Mouse (Mus musculus) gastrocnemius, adult 8-10 months (tissue): Measurements from ENCODE around the gene Entpd3. TPM values are rescaled to one million over a fixed set of nuclear protein-coding genes. Genes with fewer than 3 reads are reported as not detected.

ENCODE experiments used
- DNase-seq, 2 experiments: peaks; one replicate each; pipeline ENCODE4 v3.0.0; 2022; ENCODE audit warnings: low spot score in 2 of 2
- total RNA-seq, 4 experiments: library from RNA; stranded (reverse); gene quantifications; 2 replicates each; pipeline ENCODE4 v1.2.4; 2022

Gene Entpd3
- total RNA-seq, 4 experiments from 2014 or later = not detected

GRCm38 (mm10) chr9:120579808-120580207 lies 40.2 kb downstream of the Entpd3 start:
- DNase-seq = no peak

DNA sequence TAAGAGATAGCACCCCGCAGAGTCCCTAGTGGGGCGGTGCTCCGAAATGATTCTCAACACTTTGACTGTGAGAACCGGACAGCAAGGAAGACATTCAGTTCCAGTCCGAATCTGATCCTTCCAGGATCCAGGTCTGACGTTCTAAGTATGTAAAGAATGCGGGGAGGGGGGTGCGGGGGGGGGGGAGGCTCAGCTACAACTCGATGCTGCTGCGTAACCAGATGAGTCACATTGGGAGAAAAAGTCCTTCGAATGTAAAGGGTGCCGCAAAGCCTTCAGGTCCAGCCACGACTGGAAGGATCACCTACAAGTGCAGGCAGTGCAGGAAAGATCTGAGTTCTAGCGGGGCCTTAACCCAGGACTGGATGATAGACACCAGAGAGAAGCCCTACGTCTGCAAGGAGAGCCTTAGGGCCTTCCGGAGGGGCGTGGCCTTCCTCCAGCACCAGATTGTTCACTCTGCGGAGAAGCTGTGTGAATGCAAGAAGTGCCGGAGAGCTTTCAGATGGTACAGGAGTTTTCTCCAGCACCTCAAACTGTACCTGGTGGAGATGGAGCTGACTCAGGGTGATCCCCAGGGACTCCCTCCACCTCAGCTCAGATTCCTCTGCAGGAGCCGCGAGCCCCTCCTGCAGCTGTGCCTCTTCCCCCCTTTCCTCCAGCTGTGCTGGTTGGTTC lies 42.5 kb downstream of the Entpd3 start:
- DNase-seq = peak in 1 of 2 experiments; percentile 13

GRCm38 (mm10) chr9:120582619-120583308 lies 43.1 kb downstream of the Entpd3 start:
- DNase-seq = peak; percentile 75 to 79

DNA sequence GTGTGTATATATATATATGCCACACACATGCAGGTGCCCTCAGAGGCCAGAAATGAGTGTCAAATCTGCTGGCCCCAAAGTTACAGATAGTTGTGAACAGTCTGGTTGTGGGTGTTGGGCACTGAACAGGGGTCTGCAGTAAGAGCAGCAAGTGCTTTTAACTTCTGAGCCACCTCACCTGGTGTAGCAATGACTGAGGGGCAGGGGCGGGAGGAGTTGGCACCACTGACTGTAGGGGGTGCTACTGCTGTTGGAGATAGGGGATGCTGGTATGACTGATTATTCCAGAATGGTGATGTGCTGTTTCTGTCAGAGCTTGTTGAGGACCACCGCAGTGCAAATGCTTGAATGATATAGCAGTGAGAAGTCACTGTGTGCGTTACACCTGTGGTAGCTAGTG lies 43.7 kb downstream of the Entpd3 start:
- no peak for DNase-seq

DNA sequence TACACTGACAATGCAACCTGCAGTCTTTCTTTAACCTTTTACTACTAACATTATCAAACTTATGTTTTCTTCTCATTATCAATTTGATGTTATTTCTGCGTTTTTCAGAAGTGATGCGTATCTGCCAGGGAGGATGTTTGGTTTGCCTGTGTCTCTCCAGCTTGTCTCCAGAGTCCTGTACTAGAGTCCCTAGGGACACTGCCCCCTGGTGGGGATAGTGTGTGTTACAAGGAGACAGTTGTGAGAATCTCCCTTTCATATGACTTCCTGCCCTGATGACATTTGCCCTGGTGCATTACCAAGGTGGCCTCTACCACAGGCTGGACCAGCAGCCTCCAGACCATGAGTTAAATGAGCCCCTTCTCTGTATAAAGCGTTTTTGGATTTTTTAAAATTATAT lies 46.9 kb downstream of the Entpd3 start:
- DNase-seq = peak; percentile 50 to 52

DNA sequence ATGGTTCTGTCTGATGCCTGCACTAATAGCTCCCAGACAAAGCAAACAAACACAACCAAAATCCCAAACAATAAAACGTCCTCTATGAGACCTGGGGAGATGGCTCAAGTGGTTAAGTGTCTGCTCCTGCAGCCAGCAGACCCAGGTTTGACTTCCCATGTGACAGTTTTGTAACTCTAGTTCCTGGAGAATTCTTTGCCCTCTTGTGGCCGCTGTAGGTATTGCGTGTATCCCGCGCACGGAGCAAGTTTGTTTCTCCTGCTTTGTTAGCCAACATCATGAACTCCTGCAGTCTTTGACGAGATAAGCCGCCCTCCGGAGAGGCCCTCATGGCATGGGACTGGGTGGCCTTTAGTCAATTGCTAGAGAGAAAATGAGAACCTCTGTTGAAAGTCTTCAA lies 51.9 kb downstream of the Entpd3 start:
- DNase-seq = peak; percentile 39 to 44

- DNase-seq = no peak
Observed at GRCm38 (mm10) chr9:120593383-120594101, 53.9 kb downstream of the Entpd3 start.

DNA sequence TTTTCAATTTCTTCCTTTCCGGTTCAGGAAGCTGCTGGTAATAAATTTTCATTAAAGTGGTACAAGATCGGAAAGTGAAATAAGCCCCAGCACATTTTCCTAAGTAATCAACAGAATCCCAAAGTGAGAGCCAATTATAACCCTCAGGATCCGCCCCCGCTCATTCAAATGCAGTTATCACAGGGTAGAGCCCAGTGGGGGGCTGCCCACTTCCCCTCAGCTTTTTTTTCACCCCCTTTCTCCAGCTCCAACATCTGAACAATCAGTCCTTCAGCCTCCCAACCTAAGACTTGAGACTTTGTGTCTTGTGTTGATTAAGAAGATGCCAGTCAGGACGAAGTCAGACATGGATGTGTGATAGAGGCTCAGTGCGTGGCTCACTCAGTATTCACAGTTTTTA lies 55.2 kb downstream of the Entpd3 start:
- DNase-seq = no peak

GRCm38 (mm10) chr9:120595306-120595705 lies 55.7 kb downstream of the Entpd3 start:
- DNase-seq = no peak

DNA sequence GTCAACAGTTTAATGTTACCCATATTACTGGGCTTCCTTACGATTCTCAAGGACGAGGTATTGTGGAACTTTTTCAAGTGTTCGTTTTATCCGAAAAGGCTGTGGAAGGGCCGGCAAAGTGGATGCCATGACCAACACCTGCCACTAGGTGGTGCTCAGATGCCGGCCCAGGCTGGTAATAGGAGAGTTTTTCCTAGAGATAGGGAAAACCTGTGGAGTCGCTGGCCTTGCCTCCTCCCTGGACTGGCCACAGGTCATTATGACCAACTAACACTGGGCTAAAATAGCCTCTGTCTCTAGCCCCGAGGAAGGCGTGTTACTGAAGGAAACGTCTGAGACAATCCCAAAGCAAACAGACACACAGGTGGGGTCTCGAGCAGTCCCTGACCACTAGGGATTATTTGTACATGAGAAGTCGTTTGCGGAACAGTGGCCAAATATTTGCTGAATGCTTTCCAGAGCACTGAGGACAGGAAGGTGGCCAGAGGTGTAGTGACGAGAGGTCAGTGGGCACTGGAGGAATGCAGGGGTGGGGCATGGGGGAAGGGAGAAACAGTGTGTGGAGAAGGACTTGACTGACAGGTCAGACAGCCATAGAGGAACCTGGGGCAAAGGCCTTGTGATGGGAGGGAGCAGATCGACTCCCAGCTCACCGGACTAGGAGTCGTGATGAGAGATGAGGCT lies 62.0 kb downstream of the Entpd3 start:
- DNase-seq = peak; percentile 40 to 54

DNA sequence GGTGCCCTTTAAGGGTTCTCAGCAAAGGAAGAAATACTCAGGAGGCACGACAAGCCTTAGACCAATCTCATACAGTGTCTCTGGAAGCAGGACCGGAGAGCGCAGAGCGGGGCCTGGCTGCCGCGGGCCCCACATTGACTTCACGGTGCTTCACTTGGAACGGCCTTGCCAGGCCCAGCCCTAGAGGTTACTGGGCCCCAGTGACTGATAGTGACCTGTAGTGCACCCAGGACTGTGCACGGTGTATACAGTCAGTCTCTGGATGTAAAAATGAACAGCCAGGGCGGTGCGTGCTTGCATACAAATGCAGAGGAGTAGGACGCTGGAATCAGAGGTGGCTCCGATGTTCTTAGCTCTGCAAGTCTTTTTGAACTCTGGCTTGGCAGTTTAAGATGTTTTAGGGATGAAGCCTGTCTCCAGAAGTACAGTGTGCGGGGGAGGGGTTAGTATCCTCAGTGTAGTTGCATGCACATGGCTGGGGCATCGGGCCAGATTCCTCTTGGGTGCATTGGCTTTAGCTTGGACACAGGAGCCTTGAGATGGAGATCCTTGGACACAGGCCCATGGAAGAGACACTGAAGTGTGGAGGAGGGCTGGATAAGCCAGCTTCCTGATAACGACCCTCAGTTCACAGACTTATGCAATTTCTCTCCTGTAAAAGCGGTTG lies 62.7 kb downstream of the Entpd3 start:
- peak in 1 of 2 experiments; percentile 12 for DNase-seq

- peak; percentile 78 to 85 for DNase-seq
Observed at GRCm38 (mm10) chr9:120602839-120603511, 63.4 kb downstream of the Entpd3 start.

DNA sequence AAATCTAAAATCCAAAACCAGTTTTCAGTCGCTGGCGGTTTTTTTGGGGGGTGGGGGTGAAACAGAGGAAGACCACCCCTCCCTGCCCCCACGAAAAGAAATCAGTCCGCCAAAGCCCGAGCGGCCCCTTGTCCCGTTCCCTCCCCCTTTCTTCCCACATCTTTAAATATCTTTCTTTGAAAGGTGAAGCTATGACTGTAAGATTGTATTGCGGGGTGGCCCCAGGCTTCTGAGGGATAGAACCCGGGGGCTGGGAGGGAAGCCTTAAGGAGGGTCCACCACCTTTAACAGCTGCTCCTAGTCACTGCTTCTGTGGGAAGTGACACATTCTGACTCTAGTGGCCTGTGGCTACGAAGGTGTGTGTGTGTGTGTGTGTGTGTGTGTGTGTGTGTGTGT lies 63.9 kb downstream of the Entpd3 start:
- no peak for DNase-seq

DNA sequence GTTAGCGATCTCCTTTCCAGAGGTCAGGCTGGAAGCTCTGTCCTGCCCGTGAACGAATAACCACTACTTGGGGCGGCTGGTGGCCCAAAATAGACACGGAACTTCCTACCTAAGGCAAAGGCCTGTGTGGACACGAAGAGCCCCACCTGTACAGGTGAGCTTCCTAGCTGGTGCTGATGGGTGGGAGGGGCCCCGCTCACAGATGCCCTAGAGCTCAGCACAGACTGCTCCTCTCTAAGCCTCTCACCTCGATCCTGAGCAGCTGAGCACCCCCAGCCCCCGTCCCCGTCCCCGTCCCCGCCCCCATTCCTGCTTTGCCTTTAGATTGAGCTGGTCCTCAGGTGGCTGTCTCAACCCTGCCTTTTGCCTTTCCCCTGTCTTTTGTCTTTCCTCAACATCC lies 64.3 kb downstream of the Entpd3 start:
- DNase-seq = no peak

- DNase-seq = no peak
Observed at GRCm38 (mm10) chr9:120611055-120611454, 71.4 kb downstream of the Entpd3 start.

- DNase-seq = no peak
Observed at GRCm38 (mm10) chr9:120614059-120614458, 74.4 kb downstream of the Entpd3 start.
